Mouse (Mus musculus): ENCODE measurements around the gene Nkain2. TPM values are rescaled to one million over a fixed set of nuclear protein-coding genes. Genes with fewer than 3 reads are reported as not detected.
"Not testable (repeated sequence)": the region's sequence is repeated elsewhere in the genome, so short reads cannot be mapped to it uniquely, and the experiment has no call there.

Nkain2 gene
- polyA plus RNA-seq, 1 experiment from 2014 or later = 0.51 TPM

GRCm38 (mm10) chr10:32001216-32001753 lies 889.0 kb downstream of the Nkain2 start:
- ATAC-seq (ENCODE audit: low FRiP score, low read depth) = peak; percentile 48; the same call in 1 of the 2 replicates
- 50% methylated on average over 1 of the region's 1 CpGs for WGBS
- H3K27me3 ChIP-seq = no peaks in the 10 kb centered on the region

GRCm38 (mm10) chr10:31993205-31993604 lies 897.1 kb downstream of the Nkain2 start:
- Histone ChIP-seq H3K27me3 (no peaks in the 10 kb centered on the region), H3K9me3 (no peaks in the 10 kb centered on the region), H3K27ac (no peak overlapping the region), H3K9ac (no peak overlapping the region), H3K4me3 (no peak overlapping the region), H3K4me1 (no peaks in the 10 kb centered on the region), H3K4me2 (replicated peaks) (no peak overlapping the region), H3K36me3 (no peaks in the 10 kb centered on the region)
- 71% methylated on average over 1 of the region's 1 CpGs for WGBS
- ATAC-seq (ENCODE audit: low FRiP score, low read depth) = no peak

More at GRCm38 (mm10) chr10:32001216-32001753, 889.0 kb downstream of the Nkain2 start:
- Histone ChIP-seq H3K4me3 (no peak overlapping the region), H3K9me3 (no peaks in the 10 kb centered on the region), H3K9ac (no peak overlapping the region), H3K4me2 (replicated peaks) (no peak overlapping the region), H3K4me1 (no peaks in the 10 kb centered on the region), H3K27ac (no peak overlapping the region), H3K36me3 (no peaks in the 10 kb centered on the region)

GRCm38 (mm10) chr10:31978387-31978786 lies 911.9 kb downstream of the Nkain2 start:
- Histone ChIP-seq H3K4me3 (no peak overlapping the region), H3K9ac (no peak overlapping the region), H3K27ac (no peak overlapping the region), H3K36me3 (no peaks in the 10 kb centered on the region), H3K27me3 (no peaks in the 10 kb centered on the region), H3K4me1 (no peaks in the 10 kb centered on the region), H3K9me3 (no peaks in the 10 kb centered on the region), H3K4me2 (replicated peaks) (no peak overlapping the region)
- no peak for ATAC-seq (ENCODE audit: low FRiP score, low read depth)

- H3K27me3 ChIP-seq = no peaks in the 10 kb centered on the region
- ATAC-seq (ENCODE audit: low FRiP score, low read depth) = no peak
- H3K4me2 ChIP-seq (replicated peaks) = no peak overlapping the region
- no peak overlapping the region for H3K4me3 ChIP-seq
- WGBS = 87% methylated on average over 2 of the region's 2 CpGs
- no peak overlapping the region for H3K27ac ChIP-seq
- H3K36me3 ChIP-seq = no peaks in the 10 kb centered on the region
- H3K9ac ChIP-seq = no peak overlapping the region
- H3K4me1 ChIP-seq = no peaks in the 10 kb centered on the region
- no peaks in the 10 kb centered on the region for H3K9me3 ChIP-seq
Observed at GRCm38 (mm10) chr10:31947178-31947726, 943.0 kb downstream of the Nkain2 start.

GRCm38 (mm10) chr10:31931961-31932360 lies 958.3 kb downstream of the Nkain2 start:
- H3K27ac ChIP-seq = no peak overlapping the region
- H3K9me3 ChIP-seq = no peaks in the 10 kb centered on the region
- H3K4me1 ChIP-seq = no peaks in the 10 kb centered on the region
- H3K4me2 ChIP-seq (replicated peaks) = no peak overlapping the region
- no peaks in the 10 kb centered on the region for H3K36me3 ChIP-seq
- no peak for ATAC-seq (ENCODE audit: low FRiP score, low read depth)
- 93% methylated on average over 2 of the region's 2 CpGs for WGBS
- H3K27me3 ChIP-seq = no peaks in the 10 kb centered on the region
- no peak overlapping the region for H3K9ac ChIP-seq
- no peak overlapping the region for H3K4me3 ChIP-seq

- H3K9me3 ChIP-seq = no peaks in the 10 kb centered on the region
- H3K4me2 ChIP-seq (replicated peaks) = no peak overlapping the region
- no peak overlapping the region for H3K27ac ChIP-seq
- H3K9ac ChIP-seq = no peak overlapping the region
- H3K36me3 ChIP-seq = no peaks in the 10 kb centered on the region
- WGBS = 75% methylated on average over 5 of the region's 5 CpGs
- no peak for ATAC-seq (ENCODE audit: low FRiP score, low read depth)
- H3K4me3 ChIP-seq = no peak overlapping the region
- no peaks in the 10 kb centered on the region for H3K27me3 ChIP-seq
- H3K4me1 ChIP-seq = no peaks in the 10 kb centered on the region
Observed at GRCm38 (mm10) chr10:31927657-31928056, 962.6 kb downstream of the Nkain2 start.

GRCm38 (mm10) chr10:31920901-31921300 lies 969.4 kb downstream of the Nkain2 start:
- WGBS = 95% methylated on average over 3 of the region's 3 CpGs
- not testable (repeated sequence) for H3K4me2 ChIP-seq (replicated peaks); H3K4me1 ChIP-seq; ATAC-seq (ENCODE audit: low FRiP score, low read depth); H3K9ac ChIP-seq; H3K36me3 ChIP-seq; H3K27me3 ChIP-seq; H3K4me3 ChIP-seq; H3K27ac ChIP-seq; H3K9me3 ChIP-seq

- H3K36me3 ChIP-seq = no peaks in the 10 kb centered on the region
- H3K9ac ChIP-seq = no peak overlapping the region
- no peak overlapping the region for H3K27ac ChIP-seq
- no peak for ATAC-seq (ENCODE audit: low FRiP score, low read depth)
- H3K9me3 ChIP-seq = no peaks in the 10 kb centered on the region
- H3K4me3 ChIP-seq = no peak overlapping the region
- H3K27me3 ChIP-seq = no peaks in the 10 kb centered on the region
- 62% methylated on average over 3 of the region's 3 CpGs for WGBS
- H3K4me2 ChIP-seq (replicated peaks) = no peak overlapping the region
- H3K4me1 ChIP-seq = no peaks in the 10 kb centered on the region
Observed at GRCm38 (mm10) chr10:31907488-31907887, 982.8 kb downstream of the Nkain2 start.

- 21% methylated on average over 2 of the region's 2 CpGs for WGBS
- H3K27me3 ChIP-seq = no peaks in the 10 kb centered on the region
- H3K4me3 ChIP-seq = no peak overlapping the region
- H3K9ac ChIP-seq = no peak overlapping the region
- no peaks in the 10 kb centered on the region for H3K4me1 ChIP-seq
- H3K27ac ChIP-seq = no peak overlapping the region
- no peak overlapping the region for H3K4me2 ChIP-seq (replicated peaks)
- ATAC-seq (ENCODE audit: low FRiP score, low read depth) = no peak
- H3K36me3 ChIP-seq = no peaks in the 10 kb centered on the region
- no peaks in the 10 kb centered on the region for H3K9me3 ChIP-seq
Observed at GRCm38 (mm10) chr10:31899501-31899900, 990.8 kb downstream of the Nkain2 start.

- no peaks in the 10 kb centered on the region for H3K9me3 ChIP-seq
- no peak overlapping the region for H3K4me3 ChIP-seq
- H3K27ac ChIP-seq = no peak overlapping the region
- H3K4me2 ChIP-seq (replicated peaks) = no peak overlapping the region
- WGBS = 67% methylated on average over 4 of the region's 4 CpGs
- H3K27me3 ChIP-seq = no peaks in the 10 kb centered on the region
- H3K9ac ChIP-seq = no peak overlapping the region
- no peak for ATAC-seq (ENCODE audit: low FRiP score, low read depth)
- H3K4me1 ChIP-seq = no peaks in the 10 kb centered on the region
- H3K36me3 ChIP-seq = no peaks in the 10 kb centered on the region
Observed at GRCm38 (mm10) chr10:31873323-31873895, 1016.9 kb downstream of the Nkain2 start.

- no peak overlapping the region for H3K9ac ChIP-seq
- no peak overlapping the region for H3K27ac ChIP-seq
- no peak overlapping the region for H3K4me3 ChIP-seq
- no peak for ATAC-seq (ENCODE audit: low FRiP score, low read depth)
- no peaks in the 10 kb centered on the region for H3K4me1 ChIP-seq
- WGBS = 83% methylated on average over 1 of the region's 1 CpGs
- no peaks in the 10 kb centered on the region for H3K9me3 ChIP-seq
- H3K4me2 ChIP-seq (replicated peaks) = no peak overlapping the region
- no peaks in the 10 kb centered on the region for H3K36me3 ChIP-seq
- no peaks in the 10 kb centered on the region for H3K27me3 ChIP-seq
Observed at GRCm38 (mm10) chr10:31868275-31868674, 1022.0 kb downstream of the Nkain2 start.

GRCm38 (mm10) chr10:31827041-31827440 lies 1063.2 kb downstream of the Nkain2 start:
- Histone ChIP-seq H3K9ac (no peak overlapping the region), H3K4me1 (no peaks in the 10 kb centered on the region), H3K9me3 (no peaks in the 10 kb centered on the region), H3K36me3 (no peaks in the 10 kb centered on the region), H3K27ac (no peak overlapping the region), H3K4me3 (no peak overlapping the region), H3K4me2 (replicated peaks) (no peak overlapping the region), H3K27me3 (no peaks in the 10 kb centered on the region)
- no peak for ATAC-seq (ENCODE audit: low FRiP score, low read depth)
- WGBS = 86% methylated on average over 1 of the region's 1 CpGs

GRCm38 (mm10) chr10:31812543-31812942 lies 1077.7 kb downstream of the Nkain2 start:
- Histone ChIP-seq H3K9ac (no peak overlapping the region), H3K27ac (no peak overlapping the region), H3K4me3 (no peak overlapping the region), H3K27me3 (no peaks in the 10 kb centered on the region), H3K9me3 (no peaks in the 10 kb centered on the region), H3K4me1 (no peaks in the 10 kb centered on the region), H3K36me3 (no peaks in the 10 kb centered on the region), H3K4me2 (replicated peaks) (no peak overlapping the region)
- ATAC-seq (ENCODE audit: low FRiP score, low read depth) = no peak
- 75% methylated on average over 3 of the region's 3 CpGs for WGBS
